Mouse (Mus musculus) cerebellum, adult 2 months (tissue): ENCODE results near the gene Fgfr2. TPM values are rescaled to one million over a fixed set of nuclear protein-coding genes. Genes with fewer than 3 reads are reported as not detected.
A peak's percentile ranks its signal among the peaks of the same experiment; 100 is the strongest.

Experiments used
- DNase-seq, 2 experiments: peaks; one replicate each; pipeline ENCODE4 v3.0.0; 2021
- H3K27ac ChIP-seq: fragments of 200-500 bp; 2 replicates; pipeline ENCODE4 v1.5.1; 2012; ENCODE audit warnings: low read length, control low read depth, inconsistent platforms; ENCODE audit not compliant: insufficient read depth
- H3K27me3 ChIP-seq: fragments of 200-500 bp; 2 replicates; pipeline ENCODE4 v1.6.1; 2012; ENCODE audit warnings: inconsistent platforms, mild to moderate bottlenecking, low read length, moderate library complexity; ENCODE audit not compliant: control insufficient read depth, insufficient read depth
- H3K4me1 ChIP-seq: fragments of 200-500 bp; 2 replicates; pipeline ENCODE4 v1.6.1; 2011; ENCODE audit warnings: low read length; ENCODE audit not compliant: control insufficient read depth, insufficient read depth
- H3K4me3 ChIP-seq: fragments of 200-500 bp; replicated peaks from 2 replicates; pipeline ENCODE3; 2011; ENCODE audit warnings: mild to moderate bottlenecking, low read depth, low read length, control low read depth; ENCODE audit not compliant: insufficient read depth
- CTCF ChIP-seq: fragments of 200-500 bp; IDR thresholded peaks from 2 replicates; pipeline ENCODE4 v1.5.1; 2011; ENCODE audit warnings: low read depth, mild to moderate bottlenecking, control low read depth, low read length, moderate library complexity, borderline replicate concordance; ENCODE audit not compliant: insufficient read depth
- POLR2A ChIP-seq: fragments of 200-500 bp; IDR thresholded peaks from 2 replicates; pipeline ENCODE4 v1.6.1; 2011; ENCODE audit warnings: low read length, control low read depth, borderline replicate concordance; ENCODE audit not compliant: insufficient read depth
- WGBS: fragments of 180-500 bp; shearing (Covaris S2); methylation state at CpG from one replicate; pipeline ENCODE4 v1.1.7; 2018; 5-methylcytosine and 5-hydroxymethylcytosine counted together
- polyA plus RNA-seq: library from polyadenylated mRNA; depleted of rRNA; stranded (reverse); fragments of >200 nt; gene quantifications from 2 replicates; pipeline ENCODE4 v1.2.3, GENCODE M21; 2012

Fgfr2 gene
- polyA plus RNA-seq, 1 experiment = 95.3 TPM

GRCm38 (mm10) chr7:132316101-132317035 lies 806.8 kb downstream of the Fgfr2 start:
- H3K27ac ChIP-seq = peak overlapping the region; percentile 55
- WGBS = under 1% methylated on average over 79 of the region's 79 CpGs
- TF ChIP-seq CTCF (peak; percentile 27; the same call in 1 of the 2 replicates), POLR2A (no peak)
- peak; percentile 78 to 84 for DNase-seq
- peak overlapping the region; percentile 72 for H3K4me3 ChIP-seq
- H3K27me3 ChIP-seq = no peaks in the 10 kb centered on the region
- peaks cover 22% of the 10 kb centered on the region for H3K4me1 ChIP-seq

- Histone ChIP-seq H3K27me3 (no peaks in the 10 kb centered on the region), H3K27ac (peak overlapping the region; percentile 55), H3K4me1 (peaks cover 22% of the 10 kb centered on the region), H3K4me3 (peak overlapping the region; percentile 72)
- peak; percentile 86 to 87 for DNase-seq
- 2% methylated on average over 51 of the region's 51 CpGs for WGBS
- TF ChIP-seq CTCF (peak; percentile 61), POLR2A (peak; percentile 41; the same call in 1 of the 2 replicates)
These were observed 807.7 kb downstream of the Fgfr2 start for GRCm38 (mm10) chr7:132315149-132316091.

DNA sequence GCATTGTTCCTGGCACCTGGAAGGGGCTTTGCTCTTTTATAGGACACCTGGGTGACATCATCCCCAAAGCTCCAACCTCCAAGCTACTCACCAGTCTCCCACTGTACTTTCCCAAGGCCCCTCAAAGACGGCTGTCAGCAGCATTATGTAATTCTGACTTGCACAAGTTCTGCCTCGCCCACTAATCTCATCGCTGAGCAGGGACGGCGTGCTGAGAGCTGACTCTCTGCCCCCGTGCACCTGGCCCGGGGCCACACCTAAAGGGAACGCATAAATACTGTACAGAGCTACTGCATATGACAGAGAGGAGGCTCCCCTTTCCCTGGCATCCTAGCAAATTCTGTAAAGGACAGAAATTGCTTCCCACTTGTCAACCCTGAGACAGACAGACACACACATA lies 810.8 kb downstream of the Fgfr2 start:
- H3K27me3 ChIP-seq = no peaks in the 10 kb centered on the region
- peak overlapping the region; percentile 13; the same call in 1 of the 2 replicates for H3K27ac ChIP-seq
- TF ChIP-seq POLR2A (no peak), CTCF (no peak)
- no peak overlapping the region for H3K4me3 ChIP-seq
- peak; percentile 67 to 77 for DNase-seq
- 17% methylated on average over 8 of the region's 8 CpGs for WGBS
- H3K4me1 ChIP-seq = peaks cover 39% of the 10 kb centered on the region

GRCm38 (mm10) chr7:132308537-132309191 lies 814.5 kb downstream of the Fgfr2 start:
- Histone ChIP-seq H3K4me1 (peaks cover 45% of the 10 kb centered on the region), H3K27me3 (no peaks in the 10 kb centered on the region), H3K4me3 (no peak overlapping the region), H3K27ac (no peak overlapping the region)
- 86% methylated on average over 5 of the region's 5 CpGs for WGBS
- no peak for TF ChIP-seq POLR2A
- no peak for DNase-seq

DNA sequence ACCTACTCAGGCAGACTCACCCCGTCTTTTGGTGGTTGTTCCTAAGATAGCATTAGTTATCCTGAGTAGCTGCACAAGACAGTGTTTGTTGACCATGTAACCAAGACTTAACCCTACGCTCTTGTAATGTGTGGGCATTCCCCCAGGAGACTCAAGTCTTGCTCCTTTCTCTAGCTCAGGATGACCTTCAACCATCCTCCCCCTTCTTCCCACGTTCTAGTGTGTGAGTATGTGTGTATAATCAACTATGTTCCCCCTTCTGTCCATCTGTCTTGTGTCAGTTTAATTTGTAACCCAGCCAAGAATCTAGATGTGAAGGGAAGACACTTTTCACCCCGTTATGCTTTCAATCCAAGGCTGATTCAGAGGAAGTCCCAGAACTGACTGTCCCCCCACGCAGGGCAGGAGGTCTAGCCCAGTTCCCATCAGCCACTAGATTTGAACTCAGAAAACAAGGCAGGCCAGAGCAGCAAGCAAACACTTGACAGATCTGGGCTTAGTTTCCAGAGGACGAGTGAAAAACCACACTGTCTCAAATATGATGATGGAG lies 815.4 kb downstream of the Fgfr2 start:
- no peak for DNase-seq
- H3K4me1 ChIP-seq = peaks cover 37% of the 10 kb centered on the region
- no peaks in the 10 kb centered on the region for H3K27me3 ChIP-seq
- H3K4me3 ChIP-seq = no peak overlapping the region
- no peak overlapping the region for H3K27ac ChIP-seq
- TF ChIP-seq CTCF = no peak
- no peak for TF ChIP-seq POLR2A
- WGBS = 58% methylated on average over 6 of the region's 6 CpGs

GRCm38 (mm10) chr7:132306671-132307412 lies 816.3 kb downstream of the Fgfr2 start:
- DNase-seq = peak in 1 of 2 experiments; percentile 65
- H3K27me3 ChIP-seq = no peaks in the 10 kb centered on the region
- H3K4me3 ChIP-seq = no peak overlapping the region
- WGBS = 62% methylated on average over 8 of the region's 8 CpGs
- TF ChIP-seq POLR2A (no peak), CTCF (no peak)
- peaks cover 38% of the 10 kb centered on the region for H3K4me1 ChIP-seq
- 0 out of 2 replicates have a peak overlapping the region, but pooled peaks have one; percentile 28 for H3K27ac ChIP-seq
